Mouse (Mus musculus) frontal cortex, postnatal 14 days (tissue): ENCODE data around the gene Gnl1.
"Not testable (repeated sequence)": the region's sequence is repeated elsewhere in the genome, so short reads cannot be mapped to it uniquely, and the experiment has no call there.

ENCODE experiments used
- DNase-seq, 2 experiments: peaks; one replicate each; pipeline ENCODE4 v3.0.0; 2022; ENCODE audit warnings: low spot score in 2 of 2

The Gnl1 gene

DNA sequence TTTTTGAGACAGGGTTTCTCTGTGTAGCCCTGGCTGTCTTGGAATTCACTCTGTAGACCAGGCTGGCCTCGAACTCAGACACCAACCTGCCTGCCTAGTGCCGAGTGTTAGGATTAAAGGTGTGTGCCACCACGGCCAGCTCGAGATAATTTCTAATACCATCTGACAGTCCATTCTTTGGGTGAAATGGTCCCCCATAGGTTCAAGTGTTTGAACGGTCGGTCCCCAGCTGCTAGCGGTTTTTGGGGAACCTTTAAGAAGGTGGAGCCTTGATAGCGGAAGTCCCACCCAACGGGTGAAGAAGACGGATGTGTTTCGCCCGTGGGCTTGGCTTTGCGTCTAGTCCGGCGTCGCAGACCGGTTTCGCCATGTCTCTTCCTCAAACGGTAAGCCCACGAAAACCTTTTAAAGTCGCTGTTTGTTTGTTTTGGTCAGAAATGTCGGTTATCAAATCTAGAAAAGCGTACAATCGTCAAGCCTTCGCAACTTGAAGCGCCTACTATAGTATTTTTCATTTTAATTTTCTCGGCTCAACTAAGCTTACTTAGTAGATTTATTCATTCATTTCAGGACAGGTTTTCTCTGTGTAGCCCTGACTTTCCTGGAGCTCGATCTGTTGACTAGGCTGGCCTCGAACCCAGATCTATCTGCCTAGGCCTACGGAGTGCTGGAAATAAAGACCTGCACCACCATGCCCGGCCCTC is 14.7 kb downstream of the Gnl1 start:
- DNase-seq, result peak; percentile 73 to 75

DNA sequence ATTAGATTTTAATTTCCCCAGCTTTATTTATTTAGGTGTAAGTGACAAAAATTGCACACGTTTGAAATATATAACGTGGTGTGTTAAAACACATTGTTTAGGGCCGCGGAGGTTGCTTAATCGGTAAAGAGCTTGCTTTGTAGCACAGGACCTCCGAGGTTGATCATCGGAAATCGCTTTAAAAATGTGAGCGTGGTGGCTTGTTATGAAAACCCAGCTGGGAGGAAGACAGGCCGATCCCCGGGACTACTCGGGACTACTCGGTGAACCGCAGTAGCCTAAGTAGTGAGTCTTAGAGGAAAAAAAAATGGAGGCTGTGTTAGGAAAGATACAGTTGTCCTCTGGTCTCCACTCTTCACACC is 15.2 kb downstream of the Gnl1 start:
- no peak for DNase-seq

DNA sequence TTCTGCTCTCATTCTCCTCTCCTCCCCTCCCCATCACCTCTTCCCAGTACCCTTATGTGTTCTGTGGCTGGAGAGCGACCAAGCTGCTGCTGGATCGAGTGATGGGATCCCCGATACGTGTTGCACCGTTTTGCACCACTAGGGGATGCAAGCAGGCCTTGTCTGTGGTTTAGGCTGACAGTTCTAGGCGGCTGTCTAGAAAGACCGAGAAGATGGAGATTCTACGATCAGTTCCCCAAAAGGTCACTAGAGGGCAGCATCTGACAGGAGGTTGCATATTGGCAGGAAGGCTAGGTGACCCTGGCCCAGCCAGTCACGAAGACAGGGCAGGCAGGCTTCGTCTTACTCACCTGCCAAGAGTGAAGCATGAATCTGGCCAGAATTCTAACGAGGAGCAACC is 17.3 kb downstream of the Gnl1 start:
- peak; percentile 86 to 95 for DNase-seq

GRCm38 (mm10) chr17:35997713-35998510 is 18.3 kb downstream of the Gnl1 start:
- no peak for DNase-seq

DNA sequence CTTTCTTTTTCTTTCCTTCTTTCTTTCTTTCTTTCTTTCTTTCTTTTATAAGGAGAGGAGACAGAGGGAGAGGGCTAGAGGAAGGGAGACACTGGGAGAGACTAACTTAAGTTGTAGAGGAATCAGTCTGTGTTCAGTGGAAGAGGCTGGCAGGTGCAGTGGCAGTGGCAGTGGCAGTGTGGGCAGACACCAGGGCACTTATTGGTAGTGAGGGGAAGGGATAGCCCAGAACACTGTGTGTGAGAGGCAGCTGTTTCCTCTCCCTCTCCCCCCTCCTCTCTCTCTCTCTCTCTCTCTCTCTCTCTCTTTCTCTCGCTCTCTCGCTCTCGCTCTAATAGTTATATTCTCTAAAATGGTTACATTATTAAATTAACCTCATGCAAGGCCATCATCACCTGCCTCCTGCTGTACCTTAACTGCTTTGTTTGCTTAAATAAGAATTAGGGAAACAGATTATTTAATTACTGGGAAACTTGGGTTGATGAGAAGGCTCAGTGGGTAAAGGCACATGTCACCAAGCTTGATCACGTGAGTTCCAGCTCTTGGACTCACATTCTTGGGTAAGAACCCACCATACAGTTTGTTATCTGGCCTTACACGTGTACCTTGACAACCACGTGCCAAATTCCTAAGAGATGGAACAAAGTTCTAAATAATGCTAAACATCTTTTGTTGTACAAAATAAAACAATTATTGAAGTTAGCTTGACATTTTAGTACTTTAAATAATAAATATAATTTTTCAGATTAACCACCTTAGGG is 19.1 kb downstream of the Gnl1 start:
- DNase-seq, result no peak

GRCm38 (mm10) chr17:35999356-35999755 is 19.7 kb downstream of the Gnl1 start:
- DNase-seq, result no peak

- DNase-seq, result no peak
Measured at GRCm38 (mm10) chr17:36000349-36000748, 20.7 kb downstream of the Gnl1 start.

DNA sequence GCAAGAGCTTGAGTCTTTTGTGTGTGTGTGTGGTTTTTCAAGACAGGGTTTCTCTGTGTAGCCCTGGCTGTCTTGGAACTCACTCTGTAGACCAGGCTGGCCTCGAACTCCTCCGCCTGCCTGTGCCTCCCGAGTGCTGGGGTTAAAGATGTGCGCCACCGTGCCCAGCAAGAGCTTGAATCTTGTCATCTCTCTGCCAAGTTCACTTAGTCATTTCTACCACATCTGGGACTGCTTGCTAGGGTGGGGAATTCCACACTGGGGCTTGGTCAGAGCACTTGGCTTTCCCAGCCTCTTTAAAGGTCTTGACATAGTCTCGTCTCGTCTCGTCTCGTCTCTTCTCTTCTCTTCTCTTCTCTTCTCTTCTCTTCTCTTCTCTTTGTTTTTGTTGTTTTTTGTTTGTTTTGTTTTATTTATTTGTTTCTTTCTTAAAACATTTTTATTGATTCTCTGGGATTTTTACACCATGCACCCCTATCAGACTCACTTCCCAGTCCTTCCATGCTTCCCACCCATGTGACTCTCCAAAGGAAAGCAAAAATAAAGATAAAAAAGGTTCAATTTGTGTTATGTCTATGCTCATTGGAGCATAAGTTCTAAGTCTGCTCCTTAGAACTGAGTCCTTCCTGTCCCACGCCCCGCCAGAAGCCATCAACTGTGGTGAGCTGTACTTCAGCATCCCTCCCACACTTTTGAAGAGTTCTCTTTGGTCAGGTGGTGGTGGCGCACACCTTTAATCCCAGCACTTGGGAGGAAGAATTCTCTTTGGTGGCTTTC is 21.7 kb downstream of the Gnl1 start:
- DNase-seq, result no peak

DNA sequence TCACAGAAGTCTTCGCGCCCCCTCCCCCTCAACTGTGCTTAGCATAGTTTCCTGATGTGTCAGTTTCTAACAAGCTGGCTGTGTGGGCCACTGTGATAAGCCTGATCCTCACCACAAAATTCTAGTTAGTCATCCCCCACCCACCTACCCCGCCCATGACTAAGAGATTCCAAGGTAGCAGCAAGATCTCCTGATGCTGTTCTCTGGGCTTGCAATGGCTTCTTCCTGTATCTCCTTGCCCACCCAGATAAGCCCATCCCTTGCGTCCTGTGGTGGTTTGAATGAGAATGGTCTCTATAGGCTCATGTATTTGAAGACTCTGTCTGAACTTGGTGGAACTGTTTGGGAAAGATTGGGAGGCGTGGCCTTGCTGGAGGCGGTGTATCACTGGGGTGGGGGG is 22.3 kb downstream of the Gnl1 start:
- no peak for DNase-seq

GRCm38 (mm10) chr17:36003331-36003730 is 23.7 kb downstream of the Gnl1 start:
- DNase-seq, result no peak

- not testable (repeated sequence) for DNase-seq
Measured at GRCm38 (mm10) chr17:36004409-36004808, 24.8 kb downstream of the Gnl1 start.

DNA sequence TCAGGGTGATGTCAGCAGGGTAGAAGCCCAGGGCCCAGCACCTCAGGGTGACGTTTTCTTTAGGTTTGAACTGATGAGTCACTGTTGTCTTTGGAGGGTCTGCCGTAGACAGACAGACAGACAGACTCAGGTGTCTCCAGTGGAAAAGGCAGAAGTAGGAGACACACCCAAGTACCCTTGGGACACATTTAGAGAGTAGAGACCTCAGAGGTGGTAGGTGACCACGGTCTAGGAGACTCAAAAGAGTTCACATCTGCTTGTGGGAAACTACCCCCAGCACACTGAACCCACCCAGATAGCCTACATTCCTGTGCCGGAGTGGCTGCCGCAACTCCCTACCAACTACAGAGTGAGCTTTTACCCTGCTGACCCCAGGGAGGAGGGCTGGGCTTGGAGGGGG is 35.3 kb downstream of the Gnl1 start:
- no peak for DNase-seq

- DNase-seq, result no peak
Measured at GRCm38 (mm10) chr17:36017046-36017445, 37.4 kb downstream of the Gnl1 start.

DNA sequence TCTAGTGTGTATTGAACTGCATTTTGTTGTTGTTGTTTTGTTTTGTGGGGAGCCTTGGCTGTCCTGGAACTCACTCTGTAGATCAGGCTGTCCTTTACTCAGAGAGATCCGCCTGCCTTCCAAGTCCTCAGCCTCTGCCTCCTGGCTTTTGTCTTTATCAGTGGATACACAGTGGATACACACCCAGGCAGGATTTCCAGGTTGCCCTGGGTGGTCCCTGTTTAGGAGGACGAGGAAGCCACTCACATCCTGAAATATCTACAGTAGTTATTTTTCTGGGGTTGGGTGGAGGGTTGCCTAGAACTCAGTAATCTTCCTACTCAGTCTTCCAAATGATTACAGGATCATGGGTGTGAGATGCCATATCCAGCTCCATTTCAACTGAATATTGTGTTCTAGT is 39.3 kb downstream of the Gnl1 start:
- DNase-seq, result no peak

DNA sequence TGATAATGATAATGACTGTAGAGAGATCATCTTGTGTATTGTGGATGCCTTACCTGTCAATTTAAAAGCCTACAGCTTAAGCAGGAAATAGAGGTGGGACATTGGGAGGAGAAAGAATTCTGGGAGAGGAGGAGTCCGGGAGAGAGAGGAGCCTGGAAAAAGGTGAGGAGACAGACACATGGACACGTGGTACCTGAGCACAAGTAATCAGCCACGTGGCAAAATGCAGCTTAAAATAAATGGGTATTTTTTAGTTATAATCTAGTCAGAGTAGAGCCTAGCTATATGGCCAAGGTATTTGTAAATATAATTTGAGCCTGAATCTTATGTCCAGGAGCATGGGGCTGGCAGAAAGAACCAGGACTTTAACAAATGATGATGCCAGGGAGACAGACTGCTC is 39.9 kb downstream of the Gnl1 start:
- DNase-seq, result no peak

- DNase-seq, result peak in 1 of 2 experiments; percentile 32
Measured at GRCm38 (mm10) chr17:36020191-36021073, 40.8 kb downstream of the Gnl1 start, which contains the start of gene H2-T24. Gene H2-T24 (minus strand): TSS chr17:36020560.

GRCm38 (mm10) chr17:36021309-36021708 is 41.7 kb downstream of the Gnl1 start:
- no peak for DNase-seq

GRCm38 (mm10) chr17:36022098-36022497 is 42.4 kb downstream of the Gnl1 start:
- DNase-seq, result no peak

DNA sequence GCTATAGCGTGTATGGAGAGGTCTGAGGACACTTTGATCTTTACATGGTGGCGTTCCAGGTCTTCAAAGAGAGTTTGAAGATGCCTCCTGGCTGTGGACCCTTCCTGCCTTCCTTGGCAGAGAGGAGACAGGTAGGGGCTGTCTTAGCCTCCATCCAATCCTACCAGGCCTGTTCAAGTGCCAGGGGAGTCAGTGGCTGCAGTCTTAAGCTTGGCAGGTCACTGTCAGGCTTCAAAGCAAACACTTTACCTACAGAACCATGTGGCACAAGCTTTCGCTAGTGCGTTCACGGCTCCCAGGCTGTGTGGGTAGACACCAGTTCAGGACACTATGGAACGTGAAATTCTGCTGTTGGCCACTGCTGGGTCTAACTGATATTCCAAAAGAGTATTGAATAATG is 43.3 kb downstream of the Gnl1 start:
- DNase-seq, result no peak

- DNase-seq, result no peak
Measured at GRCm38 (mm10) chr17:36023710-36024654, 44.3 kb downstream of the Gnl1 start.
